Mouse (Mus musculus): ENCODE results near the gene Nbl1. TPM values are rescaled to one million over a fixed set of nuclear protein-coding genes. Genes with fewer than 3 reads are reported as not detected.

Nbl1 gene
- polyA plus RNA-seq, 1 experiment from 2014 or later, result 35.7 TPM

DNA sequence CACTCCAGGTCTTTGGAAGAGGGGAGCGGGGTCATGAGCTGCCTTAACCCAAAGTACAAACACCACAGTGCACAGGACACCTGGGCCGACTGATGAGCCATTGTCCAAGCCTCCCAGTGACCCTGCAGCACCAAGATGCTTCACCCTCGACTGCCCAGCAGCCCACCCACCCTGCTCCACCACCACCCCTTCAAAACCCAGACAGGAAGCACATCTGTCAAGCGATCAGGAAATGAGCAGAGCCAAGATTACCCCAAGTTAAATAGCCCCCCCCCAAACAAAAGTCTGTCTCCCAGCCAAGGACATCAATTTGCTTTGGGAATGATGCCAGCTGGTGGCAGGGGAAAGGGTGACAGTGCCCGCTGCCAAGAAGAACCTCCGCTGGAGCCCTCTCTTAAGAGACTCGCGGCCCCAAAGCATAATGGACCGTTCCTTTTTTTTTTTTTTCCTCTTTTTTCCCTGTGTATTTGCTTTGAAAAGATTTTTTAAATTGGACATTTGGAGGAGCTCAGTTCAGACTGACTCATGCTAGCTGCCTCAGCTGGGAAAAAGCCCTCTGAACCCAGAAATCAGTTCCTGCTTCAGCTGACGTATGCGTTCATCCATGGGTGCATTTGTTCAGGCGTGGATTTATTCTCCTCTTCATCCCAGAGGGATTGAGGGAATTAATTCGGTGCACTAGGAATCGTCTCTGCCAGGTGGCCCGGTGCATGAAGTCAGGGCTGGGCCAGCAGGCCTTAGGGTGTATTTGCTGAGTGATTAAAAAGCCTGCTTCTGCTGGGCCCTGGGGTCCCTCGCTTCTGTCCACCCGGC lies 54.8 kb downstream of the Nbl1 start:
- ATAC-seq (replicated peaks; ENCODE audit: low FRiP score), result peak; percentile 46; the same call in 1 of the 2 replicates
- Histone ChIP-seq H3K36me3 (no peaks in the 10 kb centered on the region), H3K4me3 (replicated peaks) (no peak overlapping the region), H3K9ac (no peak overlapping the region), H3K27me3 (peaks cover 6% of the 10 kb centered on the region; the same call in 1 of the 2 replicates), H3K27ac (peak overlapping the region; percentile 55), H3K4me2 (no peak overlapping the region; the same call in 1 of the 2 replicates), H3K9me3 (replicated peaks) (no peaks in the 10 kb centered on the region; the same call in 1 of the 2 replicates), H3K4me1 (peaks cover 28% of the 10 kb centered on the region)
- WGBS, result 45% methylated on average over 17 of the region's 17 CpGs

DNA sequence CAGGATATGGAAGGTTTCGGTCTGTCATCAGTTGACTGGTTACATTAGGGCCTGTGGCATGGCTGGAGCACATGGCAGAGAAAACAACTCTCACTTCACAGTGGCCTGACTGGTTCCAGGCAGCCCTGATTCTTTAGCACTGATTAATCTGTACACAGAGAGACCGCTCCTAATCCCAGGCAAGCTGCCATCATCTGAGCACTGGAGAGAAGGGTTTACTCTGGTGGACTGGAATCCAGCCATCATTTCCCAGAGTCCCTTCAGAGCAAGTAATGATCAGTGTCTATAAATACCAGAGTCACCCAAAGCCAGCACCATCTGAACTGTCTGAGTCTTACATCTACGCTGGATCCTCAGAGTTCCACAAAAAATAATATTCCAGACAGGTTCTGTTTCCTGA lies 57.0 kb downstream of the Nbl1 start:
- WGBS, result 89% methylated on average over 3 of the region's 3 CpGs
- Histone ChIP-seq H3K27ac (no peak overlapping the region), H3K9me3 (replicated peaks) (no peaks in the 10 kb centered on the region; the same call in 1 of the 2 replicates)

DNA sequence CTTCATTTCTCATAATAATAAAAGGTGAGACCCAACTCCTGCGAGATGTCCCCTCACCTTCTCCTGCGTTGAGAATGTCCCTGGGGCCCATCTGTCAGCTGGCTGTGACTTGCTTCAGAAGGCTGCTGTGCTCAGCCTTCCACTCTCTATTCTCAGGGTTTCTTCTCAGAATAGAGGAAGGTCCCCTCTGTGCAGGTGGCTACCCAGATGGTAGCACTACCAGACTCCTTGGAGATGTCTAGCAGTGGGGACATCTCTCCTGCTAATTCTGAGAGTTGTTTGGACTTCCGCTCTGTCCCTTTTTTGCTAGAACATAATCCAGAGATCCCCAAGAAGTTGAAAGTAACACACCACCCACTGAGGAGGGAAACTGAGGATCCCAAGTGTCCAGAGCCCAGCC lies 57.9 kb downstream of the Nbl1 start:
- H3K36me3 ChIP-seq, result no peaks in the 10 kb centered on the region
- no peak for ATAC-seq (replicated peaks; ENCODE audit: low FRiP score)
- H3K9ac ChIP-seq, result no peak overlapping the region
- H3K4me3 ChIP-seq (replicated peaks), result no peak overlapping the region
- H3K9me3 ChIP-seq (replicated peaks), result no peaks in the 10 kb centered on the region; the same call in 1 of the 2 replicates
- H3K4me2 ChIP-seq, result no peak overlapping the region
- 84% methylated on average over 3 of the region's 3 CpGs for WGBS
- H3K27ac ChIP-seq, result no peak overlapping the region
- H3K4me1 ChIP-seq, result peaks cover 23% of the 10 kb centered on the region
- peaks cover 6% of the 10 kb centered on the region; the same call in 1 of the 2 replicates for H3K27me3 ChIP-seq

More for the DNA sequence above, 57.0 kb downstream of the Nbl1 start:
- H3K4me2 ChIP-seq, result no peak overlapping the region
- H3K36me3 ChIP-seq, result no peaks in the 10 kb centered on the region
- no peak for ATAC-seq (replicated peaks; ENCODE audit: low FRiP score)
- no peak overlapping the region for H3K4me3 ChIP-seq (replicated peaks)
- H3K4me1 ChIP-seq, result peaks cover 28% of the 10 kb centered on the region
- H3K9ac ChIP-seq, result no peak overlapping the region
- H3K27me3 ChIP-seq, result peaks cover 6% of the 10 kb centered on the region; the same call in 1 of the 2 replicates

DNA sequence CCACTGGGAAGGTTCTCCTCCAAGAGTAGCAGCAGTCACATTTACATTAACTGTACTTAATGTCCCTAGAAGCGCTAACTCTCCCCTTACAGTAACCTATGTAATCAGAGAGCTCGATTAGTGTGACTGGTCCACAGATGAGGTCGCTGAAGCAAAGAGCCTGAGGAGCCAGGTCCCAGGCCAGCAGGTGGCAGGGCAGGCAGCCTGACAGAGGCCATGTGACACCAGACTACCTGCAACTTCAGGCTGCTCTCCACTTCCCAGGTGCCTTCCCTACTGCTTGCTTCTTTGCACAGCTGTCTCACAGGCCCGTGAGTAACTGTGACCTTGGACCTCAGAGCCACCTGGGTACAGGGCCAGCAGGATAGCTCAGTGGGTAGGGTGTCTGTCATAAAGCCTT lies 58.3 kb downstream of the Nbl1 start:
- Histone ChIP-seq H3K4me3 (replicated peaks) (no peak overlapping the region), H3K27me3 (peaks cover 1% of the 10 kb centered on the region; the same call in 1 of the 2 replicates), H3K4me1 (peaks cover 19% of the 10 kb centered on the region), H3K27ac (no peak overlapping the region), H3K9ac (no peak overlapping the region), H3K4me2 (no peak overlapping the region), H3K9me3 (replicated peaks) (no peaks in the 10 kb centered on the region; the same call in 1 of the 2 replicates), H3K36me3 (no peaks in the 10 kb centered on the region)
- 0 out of 2 replicates have a peak, but pooled peaks have one; percentile 20 for ATAC-seq (replicated peaks; ENCODE audit: low FRiP score)
- 28% methylated on average over 4 of the region's 4 CpGs for WGBS

DNA sequence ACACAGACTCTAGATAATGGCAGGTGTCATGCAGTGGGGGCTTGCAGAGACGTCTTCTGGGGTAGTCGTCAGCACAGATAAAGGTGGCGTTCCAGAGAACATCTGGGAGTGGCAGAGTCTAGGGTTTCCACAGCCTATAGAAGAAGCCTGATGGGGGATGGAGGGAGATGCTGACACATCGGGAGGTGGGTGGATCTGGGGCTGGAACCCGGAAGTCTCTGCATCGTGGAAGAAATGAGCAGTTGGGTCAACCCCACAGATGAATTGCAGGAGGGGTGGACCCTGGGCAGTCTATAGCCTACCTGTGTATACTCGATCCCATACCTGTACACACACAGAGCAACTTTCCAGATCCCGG lies 58.8 kb downstream of the Nbl1 start:
- WGBS, result 71% methylated on average over 8 of the region's 8 CpGs
- ATAC-seq (replicated peaks; ENCODE audit: low FRiP score), result no peak

DNA sequence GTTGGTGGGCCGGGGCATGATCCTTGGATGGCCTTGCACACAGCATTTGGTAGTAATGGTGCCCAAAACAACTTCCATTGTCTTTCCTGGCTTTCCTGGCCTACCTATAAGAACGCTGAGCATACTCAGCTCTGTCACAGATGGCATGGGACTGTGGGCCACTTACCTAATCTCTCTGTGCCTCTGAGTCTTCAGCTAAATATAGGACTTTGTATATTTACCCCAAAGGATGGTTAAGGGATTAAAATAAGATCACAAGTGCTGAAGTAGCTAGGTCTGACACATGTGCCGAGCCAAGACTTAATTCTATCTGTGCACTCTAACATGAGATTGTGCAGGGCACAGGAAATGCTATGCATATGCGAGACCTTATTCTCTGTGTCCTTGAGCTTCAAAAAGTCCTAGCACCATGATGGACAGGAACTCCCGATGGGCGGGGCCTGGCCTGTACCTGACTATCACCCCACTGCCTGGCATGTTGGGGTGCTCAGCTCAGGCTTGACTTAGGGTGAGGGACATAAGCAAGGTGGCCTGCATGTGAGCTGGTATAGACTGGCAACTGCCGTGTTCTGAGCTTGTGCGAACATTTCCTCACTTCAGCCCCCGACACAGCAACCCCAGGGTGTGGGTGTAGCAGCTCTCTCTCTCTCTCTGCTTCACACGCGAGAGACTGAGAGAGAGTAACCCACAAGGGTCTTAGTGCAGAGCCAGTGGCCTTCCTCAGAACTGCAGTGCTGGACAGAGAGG lies 59.4 kb downstream of the Nbl1 start:
- 84% methylated on average over 11 of the region's 11 CpGs for WGBS
- H3K9ac ChIP-seq, result no peak overlapping the region
- H3K27ac ChIP-seq, result no peak overlapping the region

More for the DNA sequence above, 58.8 kb downstream of the Nbl1 start:
- Histone ChIP-seq H3K4me3 (replicated peaks) (no peak overlapping the region), H3K4me1 (peaks cover 15% of the 10 kb centered on the region), H3K9me3 (replicated peaks) (no peaks in the 10 kb centered on the region; the same call in 1 of the 2 replicates), H3K4me2 (no peak overlapping the region), H3K27ac (no peak overlapping the region), H3K9ac (no peak overlapping the region), H3K36me3 (no peaks in the 10 kb centered on the region), H3K27me3 (no peaks in the 10 kb centered on the region)

DNA sequence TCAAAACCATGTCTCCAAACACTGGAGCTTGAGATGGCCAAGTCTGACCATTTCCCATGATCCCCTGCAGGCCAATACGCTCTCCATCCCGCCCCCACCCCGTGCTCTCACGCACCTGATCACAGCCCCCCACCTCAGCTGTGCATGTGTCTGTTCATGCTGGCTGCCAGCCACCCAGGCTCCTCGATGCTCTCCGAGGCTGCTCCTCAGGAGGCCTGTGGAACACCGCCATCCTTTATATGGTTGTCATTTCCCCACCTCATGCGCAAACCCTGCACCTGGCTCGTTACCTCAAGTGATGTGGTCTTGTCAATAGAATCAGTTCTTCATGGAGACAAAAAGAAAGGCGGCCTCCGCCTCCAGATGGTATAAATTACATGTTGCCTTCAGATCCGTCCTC lies 60.3 kb downstream of the Nbl1 start:
- 81% methylated on average over 12 of the region's 12 CpGs for WGBS
- no peaks in the 10 kb centered on the region for H3K27me3 ChIP-seq
- H3K9ac ChIP-seq, result no peak overlapping the region
- ATAC-seq (replicated peaks; ENCODE audit: low FRiP score), result no peak
- no peak overlapping the region for H3K4me2 ChIP-seq
- H3K4me3 ChIP-seq (replicated peaks), result no peak overlapping the region
- no peaks in the 10 kb centered on the region for H3K36me3 ChIP-seq
- peaks cover 4% of the 10 kb centered on the region for H3K4me1 ChIP-seq
- H3K9me3 ChIP-seq (replicated peaks), result no peaks in the 10 kb centered on the region; the same call in 1 of the 2 replicates
- H3K27ac ChIP-seq, result no peak overlapping the region

More for the DNA sequence above, 59.4 kb downstream of the Nbl1 start:
- Histone ChIP-seq H3K9me3 (replicated peaks) (no peaks in the 10 kb centered on the region; the same call in 1 of the 2 replicates), H3K4me3 (replicated peaks) (no peak overlapping the region), H3K36me3 (no peaks in the 10 kb centered on the region), H3K27me3 (no peaks in the 10 kb centered on the region), H3K4me1 (peaks cover 14% of the 10 kb centered on the region), H3K4me2 (no peak overlapping the region)
- no peak for ATAC-seq (replicated peaks; ENCODE audit: low FRiP score)

Other genes starting within 250 kb of the Nbl1 start
- gene Pla2g5, start 229.5 kb downstream of the Nbl1 start, polyA plus RNA-seq (2015; fragmentation: Nextera tagmentation; extraction: Ambion mirVana), result 0.38 and 0.55 TPM in 2 replicates
- gene Gm13030, start 219.0 kb downstream of the Nbl1 start, polyA plus RNA-seq (2015; fragmentation: Nextera tagmentation; extraction: Ambion mirVana), result not detected in 2 replicates
- 0.30 and 0.48 TPM in 2 replicates for gene Pla2g2e, start 215.1 kb downstream of the Nbl1 start, polyA plus RNA-seq (2015; fragmentation: Nextera tagmentation; extraction: Ambion mirVana)
- 2.5 and 3.5 TPM in 2 replicates for gene Otud3, start 179.0 kb downstream of the Nbl1 start, polyA plus RNA-seq (2015; fragmentation: Nextera tagmentation; extraction: Ambion mirVana)
- 6.3 and 8.2 TPM in 2 replicates for gene Rnf186, start 125.9 kb downstream of the Nbl1 start, polyA plus RNA-seq (2015; fragmentation: Nextera tagmentation; extraction: Ambion mirVana)
- gene Tmco4, start 120.1 kb downstream of the Nbl1 start, polyA plus RNA-seq (2015; fragmentation: Nextera tagmentation; extraction: Ambion mirVana), result 5.6 and 6.1 TPM in 2 replicates
- gene Htr6, start 17.4 kb downstream of the Nbl1 start, polyA plus RNA-seq (2015; fragmentation: Nextera tagmentation; extraction: Ambion mirVana), result not detected in 2 replicates
- 522 and 595 TPM in 2 replicates for gene Minos1, start 38.1 kb upstream of the Nbl1 start, polyA plus RNA-seq (2015; fragmentation: Nextera tagmentation; extraction: Ambion mirVana)
- gene Capzb, start 99.9 kb upstream of the Nbl1 start, polyA plus RNA-seq (2015; fragmentation: Nextera tagmentation; extraction: Ambion mirVana), result 392 and 395 TPM in 2 replicates
- 13.9 and 14.2 TPM in 2 replicates for gene Pqlc2, start 217.7 kb upstream of the Nbl1 start, polyA plus RNA-seq (2015; fragmentation: Nextera tagmentation; extraction: Ambion mirVana)
- gene Akr7a5, start 217.8 kb upstream of the Nbl1 start, polyA plus RNA-seq (2015; fragmentation: Nextera tagmentation; extraction: Ambion mirVana), result 154 and 166 TPM in 2 replicates

Data from kidney, embryonic 15.5 days (tissue).